Mouse (Mus musculus): ENCODE data around the gene 1700049E17Rik2.
"Not testable (repeated sequence)": the region's sequence is repeated elsewhere in the genome, so short reads cannot be mapped to it uniquely, and the experiment has no call there.

Gene 1700049E17Rik2

GRCm38 (mm10) chr14:41572911-41573310, at the start of gene 1700049E17Rik2:
Gene 1700049E17Rik2 (plus strand): TSS chr14:41573211.
- DNase-seq (ENCODE audit: low spot score): not testable (repeated sequence)

- not testable (repeated sequence) for DNase-seq (ENCODE audit: low spot score)
Measured at GRCm38 (mm10) chr14:41524695-41525094, 48.3 kb upstream of the 1700049E17Rik2 start.

- not testable (repeated sequence) for DNase-seq (ENCODE audit: low spot score)
Measured at GRCm38 (mm10) chr14:41555483-41555882, 17.5 kb upstream of the 1700049E17Rik2 start, which contains the start of gene Gm7970. Gene Gm7970 (minus strand): TSS chr14:41555583.

GRCm38 (mm10) chr14:41586346-41586745, 13.3 kb downstream of the 1700049E17Rik2 start:
- not testable (repeated sequence) for DNase-seq (ENCODE audit: low spot score)

- DNase-seq (ENCODE audit: low spot score): not testable (repeated sequence)
Measured at GRCm38 (mm10) chr14:41600935-41601334, 27.9 kb downstream of the 1700049E17Rik2 start.

- not testable (repeated sequence) for DNase-seq (ENCODE audit: low spot score)
Measured at GRCm38 (mm10) chr14:41610690-41611089, 37.7 kb downstream of the 1700049E17Rik2 start.

GRCm38 (mm10) chr14:41622535-41622934, 49.5 kb downstream of the 1700049E17Rik2 start:
- not testable (repeated sequence) for DNase-seq (ENCODE audit: low spot score)

GRCm38 (mm10) chr14:41624512-41624911, 51.5 kb downstream of the 1700049E17Rik2 start, which contains the start of gene Gm3072:
Gene Gm3072 (minus strand): TSS chr14:41624612.
- DNase-seq (ENCODE audit: low spot score): not testable (repeated sequence)

GRCm38 (mm10) chr14:41630144-41630543, 57.1 kb downstream of the 1700049E17Rik2 start:
- not testable (repeated sequence) for DNase-seq (ENCODE audit: low spot score)
